Mouse (Mus musculus) right cerebral cortex, adult 18-20 months (tissue): Measurements from ENCODE around the gene Thsd4.
A peak's percentile ranks its signal among the peaks of the same experiment; 100 is the strongest.
"Not testable (repeated sequence)": the region's sequence is repeated elsewhere in the genome, so short reads cannot be mapped to it uniquely, and the experiment has no call there.

Source experiments
- DNase-seq: peaks from one replicate; pipeline ENCODE4 v3.0.0; 2022; ENCODE audit warnings: mixed read lengths

Gene Thsd4

DNA sequence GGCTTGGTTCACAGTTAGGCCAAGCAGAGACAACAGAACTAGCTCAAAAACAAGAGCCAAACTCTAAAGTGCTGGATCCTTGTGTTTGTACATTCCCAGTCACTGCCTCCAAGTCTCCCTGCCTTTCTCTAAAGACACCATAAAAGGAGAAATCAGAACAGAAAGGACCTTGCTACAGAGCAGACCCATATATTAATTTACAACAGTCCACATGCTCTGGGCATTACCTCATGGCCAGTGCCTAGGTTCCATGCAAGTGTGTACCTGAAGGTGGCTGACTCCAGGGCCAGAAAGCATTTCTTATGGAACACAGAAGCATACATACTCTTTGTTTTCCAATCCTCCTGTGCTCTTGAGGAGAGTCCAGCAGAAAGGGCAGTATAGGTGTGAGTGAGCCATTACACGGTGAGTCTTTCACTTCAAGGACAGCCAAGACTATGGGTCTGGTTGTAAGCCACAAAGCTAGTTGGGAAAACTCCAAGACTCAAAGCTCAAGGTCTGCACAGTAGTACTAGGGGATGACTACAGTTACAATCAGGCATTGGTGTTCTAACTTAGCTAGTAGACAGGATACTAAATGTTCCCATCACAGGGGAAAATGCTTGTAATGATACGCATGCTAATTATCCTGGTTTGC, 216.5 kb downstream of the Thsd4 start:
- no peak for DNase-seq

DNA sequence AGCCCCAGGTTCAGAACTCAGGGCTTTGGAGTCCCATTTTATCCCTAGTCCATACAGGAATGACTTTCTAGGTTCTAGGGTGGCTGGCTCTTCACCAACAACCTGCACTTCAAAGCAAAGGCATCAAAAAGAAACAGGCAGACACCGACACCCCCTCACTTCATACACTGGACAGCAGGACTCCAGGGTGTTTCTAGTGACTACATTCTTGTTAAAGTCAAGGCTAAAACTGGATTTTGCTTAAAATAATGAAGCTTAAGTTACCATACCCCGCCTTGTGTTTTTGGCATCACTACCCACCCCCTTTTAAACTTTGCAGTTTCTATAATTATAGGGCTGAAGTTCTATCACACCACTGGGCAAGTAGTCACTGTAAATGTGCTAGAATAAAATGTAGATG, 225.6 kb downstream of the Thsd4 start:
- no peak for DNase-seq

DNA sequence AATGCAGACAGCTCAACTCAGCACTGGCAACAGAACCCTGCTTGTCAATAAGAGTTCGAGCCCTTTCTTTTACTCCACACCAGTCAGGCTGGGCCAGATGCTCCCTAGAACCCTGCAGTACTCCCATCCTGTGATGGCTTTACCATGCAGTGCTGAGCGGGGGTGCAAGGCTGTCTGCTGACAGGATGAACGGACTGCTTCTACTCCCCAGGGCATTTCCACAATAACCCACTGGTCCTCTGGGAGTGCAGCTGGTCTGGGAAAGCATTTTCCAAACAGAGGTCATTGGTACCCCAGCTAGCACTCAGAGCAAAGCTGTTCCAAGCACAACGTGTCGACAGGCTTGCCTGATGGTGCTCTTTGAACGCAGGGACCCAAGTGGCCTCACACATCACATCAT, 226.6 kb downstream of the Thsd4 start:
- no peak for DNase-seq

DNA sequence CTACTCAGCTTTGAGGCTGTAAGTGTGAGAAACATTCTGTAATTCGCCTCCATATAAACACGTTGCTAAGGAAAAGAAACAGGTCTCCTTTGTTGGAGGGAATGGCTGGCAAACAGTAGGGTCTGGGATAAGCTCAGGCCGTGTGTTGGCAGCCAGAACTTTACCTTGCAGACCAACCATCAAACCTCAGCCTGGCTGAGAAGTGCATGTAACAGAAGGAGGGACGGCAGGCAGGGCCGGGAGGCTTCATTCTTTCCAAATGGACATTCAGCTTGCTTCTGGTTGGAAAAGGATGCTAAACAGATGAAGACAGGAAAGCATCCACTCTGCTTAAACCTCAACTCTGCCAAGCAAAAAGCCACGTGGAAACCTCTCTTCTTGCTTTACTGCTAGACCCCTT, 228.7 kb downstream of the Thsd4 start:
- DNase-seq = no peak

DNA sequence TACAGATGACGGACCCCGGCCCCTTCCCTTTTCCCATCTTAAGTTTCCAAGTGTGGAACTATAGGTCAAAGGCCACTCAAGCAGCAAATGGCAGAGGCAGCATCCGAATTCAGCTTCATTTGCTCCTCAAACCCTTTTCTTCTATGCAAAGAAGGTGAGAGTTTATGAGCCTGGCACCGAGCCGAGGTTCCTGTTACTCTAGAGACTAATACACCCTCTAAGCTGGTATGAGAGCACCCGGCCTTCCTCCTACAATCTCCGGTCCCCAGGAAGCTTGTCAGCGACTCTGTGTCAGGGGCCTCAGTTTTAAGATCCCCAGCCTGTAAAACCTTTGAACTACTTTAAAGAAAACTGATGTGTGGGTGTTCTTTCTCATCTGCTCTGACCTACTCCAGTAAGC, 231.1 kb downstream of the Thsd4 start:
- no peak for DNase-seq

DNA sequence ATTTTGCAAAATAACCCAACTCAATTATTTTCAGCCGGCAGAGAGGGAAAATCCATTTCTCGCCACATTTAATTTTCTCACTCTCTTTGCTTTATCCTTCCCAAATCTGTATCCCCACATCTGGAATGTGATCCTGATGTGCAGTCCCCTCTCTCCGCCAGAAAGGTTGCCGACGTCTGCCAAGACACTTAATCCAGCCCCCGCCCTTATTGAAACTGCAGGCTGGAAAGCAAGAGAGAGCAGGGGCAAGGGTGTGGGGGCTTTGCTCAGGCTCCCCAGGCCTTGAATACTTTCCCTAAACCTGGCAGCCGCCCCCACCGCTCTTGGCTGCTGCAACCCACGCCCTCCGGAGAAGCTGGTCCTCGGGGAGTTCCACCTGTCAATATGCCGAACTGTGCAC, 233.1 kb downstream of the Thsd4 start:
- no peak for DNase-seq

DNA sequence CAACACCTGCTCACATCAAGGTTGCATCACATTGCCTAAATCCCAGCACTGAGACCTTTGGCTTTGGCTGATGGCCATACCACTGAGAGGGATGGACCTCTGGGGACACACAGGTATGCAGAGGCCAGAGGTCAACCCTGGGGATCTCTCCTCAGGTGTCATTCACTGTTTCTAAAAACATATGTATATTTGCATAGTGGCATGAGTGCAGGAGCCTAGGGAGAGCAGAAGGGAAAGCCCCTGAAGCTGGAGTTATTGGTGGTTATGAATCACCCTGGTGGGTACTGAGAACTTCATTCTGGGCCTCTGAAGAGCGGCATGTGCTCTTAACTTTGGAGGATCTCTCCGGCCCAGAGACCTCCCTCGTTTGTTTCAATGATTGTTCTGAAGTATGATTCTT, 235.5 kb downstream of the Thsd4 start:
- no peak for DNase-seq

DNA sequence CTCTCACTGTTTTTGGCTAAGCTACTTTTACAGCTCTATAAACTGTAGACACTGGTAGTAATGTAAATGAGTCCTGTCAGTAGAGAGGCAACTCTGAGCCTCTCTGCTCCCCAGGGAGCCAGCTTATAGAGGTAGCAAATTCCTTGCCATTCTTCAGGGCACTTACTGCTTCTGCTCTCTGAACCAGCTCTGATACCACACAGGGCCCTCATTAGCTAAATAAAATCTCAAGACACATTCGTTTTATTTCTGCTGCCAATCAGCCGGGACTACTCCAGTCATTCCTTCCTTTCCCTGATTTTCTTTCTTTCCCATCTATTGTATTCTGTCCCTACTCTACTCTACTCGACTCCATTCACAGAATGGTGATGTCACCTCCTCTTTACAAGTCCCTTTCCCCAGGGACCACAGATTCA, 236.8 kb downstream of the Thsd4 start:
- DNase-seq = no peak

DNA sequence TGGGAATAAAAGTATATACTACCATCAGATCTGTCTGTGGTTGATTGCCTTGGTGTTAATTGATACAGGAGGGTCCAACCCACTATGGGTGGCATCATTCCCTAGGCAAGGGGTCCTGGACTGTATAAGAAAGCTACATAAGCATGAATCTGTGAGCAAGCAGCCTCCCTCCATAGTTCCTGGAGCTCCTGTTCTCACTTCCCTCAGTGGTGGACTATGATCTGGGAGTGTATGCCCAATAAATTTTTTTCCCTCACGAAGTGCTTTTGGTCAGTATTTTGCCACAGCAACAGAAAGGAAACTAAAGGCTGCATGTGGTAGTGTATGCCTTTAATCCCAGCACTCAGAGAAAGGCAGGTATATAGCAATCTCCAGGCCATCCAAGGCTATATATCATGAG, 237.5 kb downstream of the Thsd4 start:
- no peak for DNase-seq

DNA sequence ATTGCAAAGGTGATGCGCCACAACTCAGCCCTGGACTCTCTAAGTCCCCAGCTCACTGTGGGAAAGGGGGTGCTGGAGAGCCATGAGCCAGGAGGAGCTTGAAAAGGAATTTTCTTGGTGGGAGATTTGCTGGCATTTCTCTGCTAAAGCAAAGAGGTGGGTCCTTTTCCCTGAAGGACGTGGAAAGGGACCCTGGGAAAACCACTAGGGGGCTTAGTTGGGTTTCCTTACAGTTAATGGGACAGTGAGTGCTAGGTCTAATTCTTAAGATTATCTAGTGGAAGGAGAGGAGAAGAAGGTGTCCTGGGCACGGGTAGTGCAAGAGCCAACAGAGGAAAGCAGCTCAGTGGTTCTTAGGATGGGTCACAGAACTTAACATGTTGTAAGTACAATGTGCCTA, 238.3 kb downstream of the Thsd4 start:
- DNase-seq = no peak

DNA sequence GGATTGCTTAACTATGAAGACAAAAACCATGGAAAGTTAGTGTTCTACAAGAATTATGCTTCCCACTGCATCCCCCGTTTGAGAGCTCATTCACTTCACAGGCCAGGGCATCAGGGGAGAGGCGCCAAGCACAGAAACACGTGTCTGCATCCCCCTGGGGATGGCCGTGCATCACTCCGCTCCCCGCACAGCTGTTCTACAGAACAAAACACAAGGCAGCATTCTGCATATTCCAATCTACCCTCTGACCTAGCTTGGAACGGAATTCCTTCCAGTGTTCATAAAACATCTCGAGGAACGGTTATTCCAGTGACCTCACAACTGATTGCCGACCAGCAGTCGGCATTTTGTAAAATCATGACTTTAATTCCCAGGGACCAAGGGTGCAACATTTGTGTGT, 240.6 kb downstream of the Thsd4 start:
- DNase-seq = no peak

DNA sequence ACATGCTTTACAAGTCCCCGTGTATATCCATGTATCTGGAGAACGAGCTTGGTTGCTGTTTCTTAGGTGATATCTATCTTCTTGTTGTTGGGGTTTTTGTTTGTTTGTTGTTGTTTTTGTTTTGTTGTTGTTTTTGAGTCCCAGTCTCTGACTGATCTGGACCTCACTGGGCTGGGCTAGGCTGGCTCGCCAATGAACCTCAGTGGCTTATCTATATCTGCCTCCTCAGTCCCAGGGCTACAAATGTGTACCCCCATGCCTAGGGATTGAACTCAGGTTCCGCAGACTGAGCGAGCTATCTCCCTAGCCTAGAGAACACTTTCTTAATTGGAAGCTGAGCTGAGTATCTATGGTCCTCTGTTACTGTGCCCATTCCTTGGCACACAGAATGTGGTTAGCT, 241.1 kb downstream of the Thsd4 start:
- no peak for DNase-seq

DNA sequence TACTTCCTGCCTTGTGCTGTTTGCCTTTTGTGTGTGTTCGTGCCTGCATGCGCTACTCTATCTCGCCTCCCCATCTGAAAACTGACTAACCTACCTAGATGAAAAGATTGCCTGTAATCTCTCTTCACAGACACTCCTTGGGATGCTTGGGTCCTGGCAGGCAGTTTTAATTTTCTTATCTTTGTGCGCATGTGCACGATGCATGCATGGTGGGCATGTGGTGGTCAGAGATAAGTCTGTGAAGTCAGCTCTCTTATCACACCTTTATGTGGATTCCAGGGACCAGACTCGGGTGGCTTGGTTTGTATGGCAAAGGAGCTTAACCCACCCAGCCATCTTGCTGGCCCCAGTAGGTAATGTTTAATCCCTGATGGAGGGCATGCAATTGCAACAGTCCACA, 242.3 kb downstream of the Thsd4 start:
- DNase-seq = no peak

DNA sequence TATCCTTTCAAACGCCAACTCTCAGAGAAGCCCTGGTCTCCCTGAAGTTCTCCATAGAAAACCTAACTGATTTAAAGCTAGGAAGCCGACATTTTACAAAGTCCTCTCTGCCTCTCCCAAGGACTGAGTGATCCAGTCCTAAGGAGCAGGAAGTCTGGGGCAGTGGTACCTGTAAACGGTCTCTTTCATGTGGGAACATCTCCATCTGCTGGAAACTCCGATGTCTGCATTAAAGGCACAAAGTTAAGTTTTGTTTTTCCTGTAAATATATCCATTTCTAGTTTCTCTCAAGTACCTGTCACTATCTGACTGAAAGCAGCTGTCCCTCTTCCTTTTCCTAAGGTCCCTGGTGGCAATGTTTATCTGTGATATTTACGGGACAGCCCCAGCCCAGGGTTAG, 245.5 kb downstream of the Thsd4 start:
- no peak for DNase-seq

DNA sequence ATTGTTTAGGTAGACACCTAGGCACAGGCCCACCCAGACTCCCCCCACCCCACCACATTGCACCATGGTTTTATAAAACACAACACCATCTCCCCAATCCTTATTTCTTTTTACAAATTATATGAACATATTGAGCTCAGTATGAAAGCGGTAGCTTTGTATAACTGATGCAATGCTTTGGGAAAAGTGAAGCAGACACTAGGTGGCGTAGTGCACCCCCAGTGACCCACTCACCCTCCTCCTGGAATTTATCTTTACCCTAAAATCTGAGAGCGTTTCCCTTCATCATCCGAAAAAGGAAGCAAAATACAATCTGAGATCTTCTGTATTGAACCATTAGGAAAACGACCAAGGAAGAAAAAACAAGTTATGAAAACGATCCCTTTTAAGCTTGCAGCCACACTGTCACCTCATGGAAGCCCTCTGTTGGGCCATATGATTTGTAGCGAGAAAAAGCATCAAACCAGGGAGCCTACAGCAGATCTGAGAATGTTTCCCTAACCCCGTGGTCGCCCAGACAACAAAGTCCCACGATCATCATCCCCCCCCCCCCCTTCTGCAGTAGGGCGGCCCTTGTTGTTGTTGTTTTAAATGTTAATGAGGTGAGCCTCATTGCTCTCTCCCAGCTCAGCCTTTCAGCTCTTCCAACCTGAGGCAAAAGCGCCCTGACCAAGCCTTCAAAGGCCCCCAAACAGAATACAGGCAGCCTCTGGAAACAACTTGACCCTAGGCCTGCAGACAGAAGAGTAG, 246.3 kb downstream of the Thsd4 start:
- peak; percentile 13 for DNase-seq

DNA sequence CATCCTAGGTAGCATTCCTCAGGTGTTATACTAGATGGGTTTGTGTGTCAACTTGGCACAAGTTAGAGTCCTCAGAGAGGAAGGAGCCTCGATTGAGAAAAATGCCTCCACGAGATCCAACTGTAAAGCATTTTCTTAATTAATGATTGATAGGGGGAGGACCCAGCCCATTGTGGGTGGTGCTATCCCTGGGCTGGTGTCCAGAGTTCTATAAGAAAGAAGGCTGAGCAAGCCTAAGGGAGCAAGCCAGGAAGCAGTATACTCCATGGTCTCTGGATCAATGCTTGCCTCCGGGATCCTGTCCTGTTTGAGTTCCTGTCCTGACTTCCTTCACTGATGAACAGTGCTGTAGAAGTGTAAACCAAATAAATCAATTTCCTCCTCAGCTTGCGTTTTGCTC, 247.3 kb downstream of the Thsd4 start:
- no peak for DNase-seq

DNA sequence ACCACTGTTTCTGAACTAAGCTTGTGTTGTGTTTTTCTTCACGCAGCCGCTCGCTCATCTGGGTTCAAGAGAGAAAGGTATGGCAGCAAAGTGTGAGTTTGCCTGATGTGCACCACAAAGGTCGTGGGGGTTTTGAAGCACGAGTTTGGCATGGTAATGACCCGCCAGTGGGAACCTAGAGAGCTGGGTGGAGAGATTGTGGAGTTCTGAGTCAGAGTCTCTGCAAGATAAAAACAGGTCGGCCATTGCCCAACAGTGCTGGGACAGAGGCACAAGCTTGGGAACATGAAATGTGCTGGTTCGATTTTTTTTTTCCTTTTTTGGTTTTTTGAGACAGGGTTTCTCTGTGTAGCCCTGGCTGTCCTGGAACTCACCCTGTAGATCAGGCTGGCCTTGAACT, 249.5 kb downstream of the Thsd4 start:
- DNase-seq = not testable (repeated sequence)

DNA sequence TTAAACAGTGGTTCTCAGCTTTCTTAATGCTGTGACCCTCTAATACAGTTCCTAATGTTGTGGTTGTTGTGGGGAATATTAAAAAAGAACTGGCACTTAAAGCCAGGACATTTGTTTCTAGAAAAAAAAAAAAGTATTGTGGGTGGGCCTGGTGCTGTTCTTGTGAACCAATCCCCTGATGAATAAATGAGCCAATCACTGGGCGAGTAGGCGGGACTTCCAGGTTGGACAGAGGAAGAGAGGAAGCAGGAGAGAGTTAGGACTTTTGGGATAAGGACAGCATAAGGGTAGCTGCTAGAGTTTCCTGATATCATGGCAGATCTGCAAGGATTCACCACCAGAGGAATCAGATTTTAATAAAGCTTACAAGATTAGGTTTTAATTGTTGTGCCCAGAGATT, 249.9 kb downstream of the Thsd4 start:
- no peak for DNase-seq

DNA sequence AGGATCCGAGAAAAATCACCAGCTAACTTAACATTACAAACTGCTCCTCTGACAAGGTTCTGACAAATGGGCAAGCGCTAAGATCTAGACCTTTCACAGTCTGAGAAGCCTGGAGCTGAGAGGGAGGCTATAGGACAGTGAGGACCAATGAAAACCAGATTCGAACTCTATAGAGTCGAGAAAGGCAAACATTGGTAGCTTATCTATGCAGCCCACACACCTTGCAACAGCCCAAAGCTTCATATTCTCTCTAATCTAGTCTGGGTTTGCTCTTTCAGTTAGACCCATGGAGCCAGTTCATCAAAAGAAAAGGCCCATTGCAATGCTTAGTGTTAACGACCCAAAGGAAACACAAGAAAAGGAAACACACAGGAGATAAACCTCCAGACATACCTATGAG, 252.0 kb downstream of the Thsd4 start:
- DNase-seq = no peak

DNA sequence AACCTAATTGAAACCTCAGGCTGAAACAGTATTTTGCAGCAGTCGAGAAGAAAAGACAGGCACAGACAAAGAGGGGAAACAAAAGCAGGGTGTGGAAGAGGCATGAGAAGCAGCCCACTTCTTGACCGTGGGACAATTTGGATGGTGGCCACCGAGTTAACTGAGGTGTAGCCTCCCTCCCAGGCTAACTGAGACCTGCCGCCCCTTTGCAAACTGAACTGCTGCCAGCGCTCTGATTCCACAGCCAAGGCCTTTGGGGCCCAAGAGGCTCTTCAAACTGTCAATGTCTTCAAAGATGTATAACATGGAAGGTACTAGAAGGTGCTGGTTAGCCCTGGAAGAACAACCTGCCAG, 254.6 kb downstream of the Thsd4 start:
- no peak for DNase-seq

DNA sequence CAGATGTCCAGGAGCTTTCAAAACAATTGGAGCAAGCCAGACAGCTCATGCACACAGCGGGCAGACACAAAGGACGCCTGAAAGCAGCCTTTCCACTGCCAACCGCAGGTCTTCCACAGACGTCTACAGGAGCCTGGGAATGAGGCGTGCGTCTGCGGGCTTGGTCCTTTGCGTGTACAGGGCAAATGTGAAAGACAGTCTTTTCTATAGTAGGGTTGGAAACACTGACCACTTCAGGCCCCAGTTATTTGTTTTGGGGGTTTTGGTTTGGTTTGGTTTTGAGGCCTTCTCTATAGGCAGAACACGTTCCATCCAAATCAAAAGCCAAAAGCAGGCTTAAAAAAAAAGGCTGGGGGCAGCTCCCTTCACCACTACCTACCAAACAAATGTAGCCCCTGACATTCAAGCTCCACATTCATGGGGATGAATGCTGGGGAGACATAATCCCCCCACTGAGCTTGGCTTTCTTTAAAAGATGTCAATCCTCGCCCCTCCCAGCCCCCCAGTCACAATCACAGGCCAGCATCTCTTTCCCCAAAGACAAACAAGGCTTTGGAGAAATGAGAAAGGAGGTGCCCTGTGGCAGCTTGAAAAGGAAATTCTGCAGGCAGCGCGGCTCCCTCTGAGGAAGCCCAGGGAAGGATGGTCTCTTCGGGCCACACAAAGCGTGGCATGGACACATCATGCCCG, 255.1 kb downstream of the Thsd4 start:
- no peak for DNase-seq

DNA sequence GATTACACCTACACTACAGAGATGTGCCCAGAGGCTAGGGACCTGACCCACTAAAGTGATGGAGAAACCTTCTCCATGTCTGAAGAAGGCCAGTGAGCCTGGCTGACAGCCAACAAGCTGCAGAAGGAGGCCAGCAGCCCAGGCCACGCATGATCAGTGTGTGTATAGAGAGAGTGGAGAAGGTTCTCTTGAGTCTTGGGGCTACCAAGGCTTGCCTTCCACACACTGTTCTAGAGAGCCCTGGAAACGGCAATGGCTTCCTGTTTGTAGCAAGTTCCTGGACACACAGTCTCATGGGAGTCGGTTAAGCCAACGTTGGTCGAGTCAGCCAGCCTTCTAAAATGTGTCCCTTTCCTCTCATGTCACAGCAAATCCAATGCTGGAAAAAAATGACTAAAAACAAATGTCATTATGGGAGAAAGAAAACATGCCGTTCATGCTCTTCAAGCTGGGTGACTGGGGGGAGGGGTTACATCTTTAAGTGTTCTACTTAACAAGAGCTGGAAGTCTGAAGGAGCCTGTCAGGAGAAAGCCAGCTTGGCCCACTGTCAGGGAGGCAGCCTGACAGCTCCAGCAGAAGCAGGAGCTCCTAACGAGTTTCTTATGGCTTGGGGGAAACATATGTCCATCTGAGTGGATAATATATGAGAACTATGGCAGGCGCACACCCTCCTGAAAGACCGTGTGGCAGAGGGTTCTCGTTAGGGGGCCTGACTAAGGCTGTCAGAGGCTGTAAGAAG, 257.1 kb downstream of the Thsd4 start:
- no peak for DNase-seq

DNA sequence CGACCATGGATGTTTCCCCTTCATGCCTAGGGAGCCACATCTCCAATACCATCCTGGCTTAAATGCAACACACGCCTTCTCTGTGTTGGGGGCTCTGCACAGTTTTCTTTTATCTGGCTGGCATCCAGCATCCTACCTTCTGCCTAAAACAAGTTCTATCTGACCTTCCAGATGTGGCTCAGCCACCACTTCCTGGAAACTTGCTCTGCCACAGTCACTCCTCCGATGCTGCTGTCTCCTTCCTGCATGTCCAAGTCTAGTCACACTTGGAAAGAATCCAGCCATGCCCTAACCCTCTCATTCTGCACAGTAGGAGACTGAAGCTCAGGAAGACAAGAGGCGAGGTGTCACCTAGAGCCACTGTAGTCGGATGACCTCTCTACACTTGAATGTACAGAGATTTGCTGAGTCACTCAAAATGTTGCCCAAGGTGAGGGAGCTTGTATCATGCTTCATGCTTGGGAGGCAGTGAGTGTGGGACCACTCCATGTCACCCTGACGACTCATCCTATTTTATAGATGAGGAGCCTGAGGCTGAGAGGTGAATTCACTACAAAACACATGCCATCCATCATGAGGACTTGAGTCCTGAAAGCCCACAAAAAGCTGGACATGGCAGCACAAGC, 259.2 kb downstream of the Thsd4 start:
- DNase-seq = no peak
